Mouse (Mus musculus) midbrain, embryonic 13.5 days (tissue): ENCODE data around the gene Rnf180. TPM values are rescaled to one million over a fixed set of nuclear protein-coding genes. Genes with fewer than 3 reads are reported as not detected.

Experiments
- ATAC-seq: fragments of 200-750 bp; cut with Nextera tagmentation; 2 replicates; pipeline ENCODE4 v1.8.0; 2017; ENCODE audit warnings: mild to moderate bottlenecking, moderate TSS enrichment, moderate library complexity
- H3K27ac ChIP-seq: fragments of 300-500 bp; sonication (generic); 2 replicates; pipeline ENCODE4 v1.5.1; 2015; ENCODE audit warnings: inconsistent platforms, mild to moderate bottlenecking, moderate library complexity
- H3K27me3 ChIP-seq: fragments of 300-500 bp; sonication (generic); 2 replicates; pipeline ENCODE4 v1.6.1; 2015; ENCODE audit warnings: mild to moderate bottlenecking, inconsistent platforms
- H3K36me3 ChIP-seq: fragments of 300-500 bp; sonication (generic); 2 replicates; pipeline ENCODE4 v1.6.1; 2015; ENCODE audit warnings: mild to moderate bottlenecking, inconsistent platforms
- H3K4me1 ChIP-seq: fragments of 300-500 bp; sonication (generic); replicated peaks from 2 replicates; pipeline ENCODE4 v1.6.1; 2015; ENCODE audit warnings: inconsistent platforms
- H3K4me2 ChIP-seq: fragments of 300-500 bp; sonication (generic); replicated peaks from 2 replicates; pipeline ENCODE4 v1.6.1; 2015; ENCODE audit warnings: moderate library complexity, mild to moderate bottlenecking, inconsistent platforms
- H3K4me3 ChIP-seq: fragments of 300-500 bp; sonication (generic); replicated peaks from 2 replicates; pipeline ENCODE4 v1.5.1; 2015; ENCODE audit warnings: mild to moderate bottlenecking, inconsistent platforms
- H3K9ac ChIP-seq: fragments of 300-500 bp; sonication (generic); replicated peaks from 2 replicates; pipeline ENCODE4 v1.6.1; 2015; ENCODE audit warnings: mild to moderate bottlenecking, inconsistent platforms
- H3K9me3 ChIP-seq: fragments of 300-500 bp; sonication (generic); 2 replicates; pipeline ENCODE4 v1.6.1; 2016; ENCODE audit warnings: mild to moderate bottlenecking, inconsistent platforms
- WGBS: fragments of 180-500 bp; shearing (Covaris S2); methylation state at CpG from one replicate; pipeline ENCODE4 v1.1.7; 2015; 5-methylcytosine and 5-hydroxymethylcytosine counted together
- polyA plus RNA-seq: library from polyadenylated mRNA; unstranded; fragments of >200 nt; fragmentation: Nextera tagmentation; extraction: Ambion mirVana; gene quantifications from 2 replicates; pipeline ENCODE4 v1.2.1, GENCODE M21; 2015

Rnf180 gene
- polyA plus RNA-seq, 1 experiment from 2014 or later: 19.7 TPM

DNA sequence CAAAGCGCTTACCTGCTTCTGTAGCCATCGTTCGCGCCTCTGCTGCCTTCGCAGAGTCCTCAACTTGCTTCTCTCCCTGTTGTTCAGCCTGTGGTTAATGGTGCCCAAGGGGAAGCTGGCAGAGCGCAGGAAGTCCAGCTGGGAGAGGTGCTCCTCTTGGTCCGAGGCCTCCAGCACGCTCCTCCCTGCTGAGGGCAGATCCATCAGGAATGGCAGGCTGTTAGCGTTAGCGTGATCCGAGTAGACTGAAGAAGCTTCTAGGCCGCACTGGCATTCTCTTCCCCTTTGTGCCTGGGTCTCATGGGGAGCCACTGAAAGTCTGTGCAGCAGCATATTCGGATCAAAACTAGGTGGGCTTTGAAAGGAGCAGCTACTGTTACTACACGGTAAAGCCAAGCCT, 45.0 kb downstream of the Rnf180 start:
- Histone ChIP-seq H3K4me1 (peaks cover 26% of the 10 kb centered on the region), H3K27me3 (no peaks in the 10 kb centered on the region), H3K9ac (no peak overlapping the region), H3K4me2 (peak overlapping the region; percentile 38), H3K9me3 (no peaks in the 10 kb centered on the region), H3K4me3 (peak overlapping the region; percentile 13; the same call in 1 of the 2 replicates), H3K27ac (peak overlapping the region; percentile 57), H3K36me3 (peaks cover 13% of the 10 kb centered on the region)
- peak; percentile 55 for ATAC-seq
- 79% methylated on average over 14 of the region's 14 CpGs for WGBS

GRCm38 (mm10) chr13:105247691-105248090, 46.9 kb downstream of the Rnf180 start:
- no peaks in the 10 kb centered on the region for H3K27me3 ChIP-seq
- H3K9me3 ChIP-seq: no peaks in the 10 kb centered on the region
- ATAC-seq: no peak
- no peak overlapping the region for H3K9ac ChIP-seq
- 0 out of 2 replicates have a peak overlapping the region, but pooled peaks have one; percentile 5 for H3K4me3 ChIP-seq
- peaks cover 26% of the 10 kb centered on the region for H3K4me1 ChIP-seq
- H3K27ac ChIP-seq: no peak overlapping the region
- 90% methylated on average over 6 of the region's 6 CpGs for WGBS
- H3K36me3 ChIP-seq: peaks cover 13% of the 10 kb centered on the region
- peak overlapping the region; percentile 27; the same call in 1 of the 2 replicates for H3K4me2 ChIP-seq

GRCm38 (mm10) chr13:105240810-105241209, 53.8 kb downstream of the Rnf180 start:
- no peak for ATAC-seq
- H3K4me2 ChIP-seq: no peak overlapping the region
- H3K4me3 ChIP-seq: no peak overlapping the region
- no peaks in the 10 kb centered on the region for H3K27me3 ChIP-seq
- 76% methylated on average over 2 of the region's 2 CpGs for WGBS
- no peak overlapping the region for H3K9ac ChIP-seq
- peaks cover 10% of the 10 kb centered on the region for H3K36me3 ChIP-seq
- H3K9me3 ChIP-seq: no peaks in the 10 kb centered on the region
- H3K27ac ChIP-seq: no peak overlapping the region
- no peaks in the 10 kb centered on the region for H3K4me1 ChIP-seq

DNA sequence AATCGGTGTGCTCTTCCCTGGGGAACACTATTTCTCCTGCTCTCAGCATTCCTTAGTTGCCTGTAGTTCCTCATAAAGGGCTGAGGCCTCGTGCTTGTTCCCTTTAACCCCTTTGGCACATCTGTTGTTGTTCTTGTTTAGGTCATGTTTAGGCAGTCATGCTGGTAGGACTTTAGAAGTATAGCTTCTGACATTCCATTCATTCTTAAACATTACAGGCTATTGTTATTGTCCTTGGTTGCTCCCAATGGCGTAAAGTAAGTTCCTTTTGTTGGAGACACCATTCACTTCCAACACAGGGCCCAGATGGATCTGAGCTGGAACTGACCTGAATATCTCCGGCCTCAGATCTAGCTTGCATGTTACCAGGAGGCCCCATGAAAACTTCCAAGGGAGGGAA, 67.5 kb downstream of the Rnf180 start:
- Histone ChIP-seq H3K27ac (no peak overlapping the region), H3K4me2 (no peak overlapping the region), H3K9ac (no peak overlapping the region), H3K4me1 (0 out of 2 replicates have a peak, but pooled peaks cover 3% of the 10 kb centered on the region), H3K27me3 (no peaks in the 10 kb centered on the region), H3K4me3 (no peak overlapping the region), H3K36me3 (no peaks in the 10 kb centered on the region), H3K9me3 (no peaks in the 10 kb centered on the region)
- WGBS: 67% methylated on average over 4 of the region's 4 CpGs
- ATAC-seq: no peak

DNA sequence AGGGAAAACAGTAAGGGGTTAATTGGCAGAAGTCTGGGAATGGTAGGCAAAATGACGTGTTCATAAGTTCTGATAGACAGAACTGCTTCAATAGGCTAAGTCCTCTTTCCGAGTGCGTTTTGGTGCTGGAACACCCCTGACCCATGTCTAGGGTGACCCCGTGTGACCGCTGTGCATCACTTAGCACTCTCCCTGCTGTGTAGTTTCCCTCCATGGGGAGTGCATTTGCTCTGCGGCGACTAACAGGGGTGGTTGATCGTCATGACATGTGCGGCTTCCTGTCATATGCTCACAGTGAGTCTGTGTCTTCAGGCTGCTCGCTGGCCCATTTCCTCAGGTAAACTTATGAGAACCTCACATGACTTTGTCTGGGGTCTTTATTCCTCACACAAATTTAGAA, 70.6 kb downstream of the Rnf180 start:
- H3K4me2 ChIP-seq: no peak overlapping the region
- H3K27me3 ChIP-seq: no peaks in the 10 kb centered on the region
- no peaks in the 10 kb centered on the region for H3K9me3 ChIP-seq
- H3K9ac ChIP-seq: no peak overlapping the region
- no peaks in the 10 kb centered on the region for H3K36me3 ChIP-seq
- H3K4me1 ChIP-seq: 0 out of 2 replicates have a peak, but pooled peaks cover 3% of the 10 kb centered on the region
- ATAC-seq: no peak
- WGBS: 65% methylated on average over 10 of the region's 10 CpGs
- H3K4me3 ChIP-seq: no peak overlapping the region
- H3K27ac ChIP-seq: no peak overlapping the region

- Histone ChIP-seq H3K4me1 (0 out of 2 replicates have a peak, but pooled peaks cover 3% of the 10 kb centered on the region), H3K4me2 (no peak overlapping the region), H3K27ac (no peak overlapping the region), H3K36me3 (no peaks in the 10 kb centered on the region), H3K27me3 (no peaks in the 10 kb centered on the region), H3K9me3 (no peaks in the 10 kb centered on the region), H3K4me3 (no peak overlapping the region), H3K9ac (no peak overlapping the region)
- ATAC-seq: peak; percentile 65
- 68% methylated on average over 3 of the region's 3 CpGs for WGBS
Measured at GRCm38 (mm10) chr13:105223147-105223546, 71.5 kb downstream of the Rnf180 start.

- no peak overlapping the region for H3K4me2 ChIP-seq
- no peaks in the 10 kb centered on the region for H3K9me3 ChIP-seq
- no peaks in the 10 kb centered on the region for H3K36me3 ChIP-seq
- no peak overlapping the region for H3K4me3 ChIP-seq
- no peaks in the 10 kb centered on the region for H3K27me3 ChIP-seq
- H3K4me1 ChIP-seq: 0 out of 2 replicates have a peak, but pooled peaks cover 3% of the 10 kb centered on the region
- ATAC-seq: peak; percentile 57
- H3K9ac ChIP-seq: no peak overlapping the region
- WGBS: 91% methylated on average over 5 of the region's 5 CpGs
- H3K27ac ChIP-seq: no peak overlapping the region
Measured at GRCm38 (mm10) chr13:105222016-105222725, 72.4 kb downstream of the Rnf180 start.

- 85% methylated on average over 3 of the region's 3 CpGs for WGBS
- no peak overlapping the region for H3K9ac ChIP-seq
- no peak overlapping the region for H3K4me3 ChIP-seq
- H3K36me3 ChIP-seq: no peaks in the 10 kb centered on the region
- H3K9me3 ChIP-seq: no peaks in the 10 kb centered on the region
- no peak for ATAC-seq
- no peaks in the 10 kb centered on the region for H3K27me3 ChIP-seq
- H3K4me2 ChIP-seq: no peak overlapping the region
- no peaks in the 10 kb centered on the region for H3K4me1 ChIP-seq
- H3K27ac ChIP-seq: no peak overlapping the region
Measured at GRCm38 (mm10) chr13:105210746-105211145, 83.9 kb downstream of the Rnf180 start.

DNA sequence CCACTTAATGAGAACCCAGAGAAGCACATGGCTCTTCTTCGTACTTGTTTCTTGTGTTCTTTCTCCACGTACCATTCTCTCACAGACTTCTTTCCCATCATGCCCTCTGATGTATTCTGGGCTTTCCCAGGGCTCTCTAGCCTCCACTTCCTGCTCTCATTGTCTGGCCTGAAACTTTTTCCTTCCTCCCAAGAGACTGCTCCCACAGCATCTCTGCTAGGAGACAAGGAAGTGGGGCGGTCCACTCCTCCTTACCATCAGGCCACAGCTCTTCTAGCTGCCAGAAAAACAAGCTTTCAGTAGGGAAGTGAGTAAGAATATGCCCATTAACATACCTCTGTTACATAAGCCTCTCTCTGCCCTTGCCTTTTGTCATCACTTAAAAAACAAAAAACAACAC, 90.8 kb downstream of the Rnf180 start:
- 86% methylated on average over 3 of the region's 3 CpGs for WGBS
- ATAC-seq: no peak
- Histone ChIP-seq H3K36me3 (no peaks in the 10 kb centered on the region), H3K4me1 (no peaks in the 10 kb centered on the region), H3K4me3 (no peak overlapping the region), H3K4me2 (no peak overlapping the region), H3K9ac (no peak overlapping the region), H3K27me3 (no peaks in the 10 kb centered on the region), H3K27ac (no peak overlapping the region), H3K9me3 (no peaks in the 10 kb centered on the region)

GRCm38 (mm10) chr13:105198658-105199057, 96.0 kb downstream of the Rnf180 start:
- H3K27me3 ChIP-seq: no peaks in the 10 kb centered on the region
- no peaks in the 10 kb centered on the region for H3K4me1 ChIP-seq
- H3K9me3 ChIP-seq: no peaks in the 10 kb centered on the region
- 78% methylated on average over 3 of the region's 3 CpGs for WGBS
- no peak overlapping the region for H3K27ac ChIP-seq
- no peak overlapping the region for H3K4me2 ChIP-seq
- no peak for ATAC-seq
- no peak overlapping the region for H3K9ac ChIP-seq
- no peaks in the 10 kb centered on the region for H3K36me3 ChIP-seq
- H3K4me3 ChIP-seq: no peak overlapping the region

DNA sequence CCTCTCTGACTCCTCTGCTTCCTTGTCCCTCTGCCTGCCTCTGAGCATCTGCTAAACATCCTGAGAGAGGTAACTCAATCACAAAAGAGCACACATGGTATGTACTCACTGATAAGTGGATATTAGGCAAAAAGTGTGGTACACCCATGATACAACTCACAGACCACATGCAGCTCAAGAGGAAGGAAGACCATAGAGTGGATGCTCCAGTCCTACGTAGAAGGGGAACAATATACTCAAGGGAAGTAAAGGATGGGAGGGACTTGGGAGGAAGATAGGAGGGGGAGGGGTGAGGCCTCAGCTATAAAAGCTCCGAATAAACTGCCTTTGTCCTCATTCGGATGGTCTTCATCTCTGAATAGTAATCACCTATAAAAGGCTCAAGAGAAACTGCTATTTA, 96.6 kb downstream of the Rnf180 start:
- Histone ChIP-seq H3K36me3 (no peaks in the 10 kb centered on the region), H3K4me3 (no peak overlapping the region), H3K4me1 (no peaks in the 10 kb centered on the region), H3K4me2 (no peak overlapping the region), H3K9me3 (no peaks in the 10 kb centered on the region), H3K27ac (no peak overlapping the region), H3K27me3 (no peaks in the 10 kb centered on the region), H3K9ac (no peak overlapping the region)
- WGBS: 36% methylated on average over 3 of the region's 3 CpGs
- no peak for ATAC-seq

DNA sequence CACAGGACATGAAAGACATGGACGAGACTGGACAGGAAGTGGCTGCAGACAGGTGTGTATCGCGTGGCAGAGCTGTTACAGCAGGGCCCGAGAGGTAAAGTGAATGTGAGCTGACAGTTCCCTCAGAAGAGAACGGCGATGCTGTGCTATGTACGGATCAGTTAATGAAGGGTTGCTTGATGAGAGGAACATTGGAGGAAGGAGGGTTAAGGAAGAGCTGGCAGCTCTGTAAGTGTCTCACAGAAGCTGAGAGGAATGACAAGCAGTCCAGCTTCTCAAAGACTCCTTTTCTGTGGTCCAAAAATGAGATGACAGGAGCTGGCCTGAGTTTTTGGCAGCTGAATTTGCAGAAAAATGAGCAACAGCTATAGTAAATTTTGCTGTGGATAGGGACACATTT, 101.0 kb downstream of the Rnf180 start:
- Histone ChIP-seq H3K36me3 (no peaks in the 10 kb centered on the region), H3K4me1 (no peaks in the 10 kb centered on the region), H3K4me2 (no peak overlapping the region), H3K27me3 (no peaks in the 10 kb centered on the region), H3K4me3 (no peak overlapping the region), H3K27ac (no peak overlapping the region), H3K9ac (no peak overlapping the region), H3K9me3 (no peaks in the 10 kb centered on the region)
- WGBS: 82% methylated on average over 7 of the region's 7 CpGs
- ATAC-seq: no peak

DNA sequence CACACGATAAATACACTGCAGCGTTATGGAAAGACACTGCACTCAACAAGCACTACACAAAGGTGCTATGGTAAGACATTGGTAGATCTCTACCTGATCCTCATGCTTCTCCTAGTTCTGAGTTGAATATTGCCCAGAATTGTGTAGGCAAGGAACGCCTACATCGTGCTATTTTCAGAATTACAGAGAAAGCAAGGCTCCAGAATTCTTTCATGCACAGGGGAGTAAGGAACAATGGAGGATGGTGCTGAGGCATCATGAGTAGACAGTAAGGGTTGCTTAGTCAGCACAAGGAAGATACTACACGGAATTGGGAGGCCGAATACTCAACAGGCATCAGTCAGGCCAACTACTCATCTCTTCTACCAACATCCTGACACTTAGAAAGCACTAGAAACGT, 105.9 kb downstream of the Rnf180 start:
- no peak overlapping the region for H3K4me2 ChIP-seq
- no peaks in the 10 kb centered on the region for H3K9me3 ChIP-seq
- 91% methylated on average over 7 of the region's 7 CpGs for WGBS
- H3K27me3 ChIP-seq: no peaks in the 10 kb centered on the region
- H3K4me3 ChIP-seq: no peak overlapping the region
- H3K9ac ChIP-seq: no peak overlapping the region
- no peaks in the 10 kb centered on the region for H3K4me1 ChIP-seq
- no peak for ATAC-seq
- H3K36me3 ChIP-seq: no peaks in the 10 kb centered on the region
- no peak overlapping the region for H3K27ac ChIP-seq
